Mouse (Mus musculus) left cerebral cortex, adult 6 months (tissue): ENCODE measurements around the gene Txnip. TPM values are rescaled to one million over a fixed set of nuclear protein-coding genes. Genes with fewer than 3 reads are reported as not detected.

Experiments used
- long read RNA-seq, 2 experiments: library from polyadenylated mRNA; unstranded; transcript quantifications; one replicate each; pipeline ENCODE4 v2.0.0; 2019 to 2020
- polyA plus RNA-seq: library from polyadenylated mRNA; unstranded; fragments of <200 nt; fragmentation: Nextera tagmentation; gene quantifications from 2 replicates; pipeline ENCODE4 v1.2.3, GENCODE M21; 2021

Gene Txnip
- 4.3 and 4.7 TPM in 2 replicates for polyA plus RNA-seq
- long read RNA-seq, experiment 1, transcript Txnip-201 (8 exons, 2,795 nt): major isoform, 6 of 16 reads
- long read RNA-seq, experiment 1, partial matches to known transcripts: 6 of 16 reads
- long read RNA-seq, experiment 1, other reads (novel, unspliced or antisense): 0 of 16 reads
- long read RNA-seq, experiment 2, partial matches to known transcripts: 2 of 4 reads
- long read RNA-seq, experiment 2, other reads (novel, unspliced or antisense): 2 of 4 reads

DNA sequence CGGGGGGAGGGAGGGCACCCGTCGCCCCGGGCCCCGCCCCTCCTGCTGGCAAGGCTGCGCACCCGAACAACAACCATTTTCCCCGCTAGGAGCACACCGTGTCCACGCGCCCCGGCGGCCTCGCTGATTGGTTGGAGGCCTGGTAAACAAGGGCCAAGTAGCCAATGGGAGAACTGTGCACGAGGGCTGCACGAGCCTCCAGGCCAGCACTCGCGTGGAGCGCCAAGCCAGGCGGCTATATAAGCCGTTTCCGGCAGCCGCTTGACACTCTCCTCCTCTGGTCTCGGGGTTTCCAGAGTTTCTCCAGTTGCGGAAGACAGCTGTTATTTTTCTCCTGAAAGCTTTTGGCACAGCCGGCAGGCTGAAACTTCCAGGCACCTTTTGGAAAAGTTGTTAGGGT, at the start of gene Txnip:
TSS of gene Txnip (plus strand) at position 264 of the 400 bp plus-strand sequence.

DNA sequence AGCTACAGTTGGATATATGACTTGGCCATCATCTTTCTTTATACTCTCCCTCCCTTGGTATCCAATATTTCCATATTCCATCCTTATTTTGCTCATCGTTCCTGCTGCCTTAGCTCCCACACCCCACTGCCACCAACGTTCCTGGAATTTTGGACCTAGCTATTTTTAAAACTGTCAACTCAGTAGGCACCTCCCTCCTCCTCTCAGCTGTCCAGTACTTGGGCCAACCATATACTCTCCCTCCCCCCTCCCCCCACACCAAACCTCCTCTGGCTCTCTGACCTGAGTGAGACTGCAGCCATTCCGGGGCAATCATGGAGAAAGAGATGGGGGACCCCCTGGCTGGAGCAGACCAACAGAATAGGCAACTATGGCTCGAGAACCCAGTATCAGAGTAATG, 32.8 kb upstream of the Txnip start, which contains the start of gene Hfe2:
TSS of gene Hfe2 (plus strand) at position 259 of the 400 bp plus-strand sequence.

DNA sequence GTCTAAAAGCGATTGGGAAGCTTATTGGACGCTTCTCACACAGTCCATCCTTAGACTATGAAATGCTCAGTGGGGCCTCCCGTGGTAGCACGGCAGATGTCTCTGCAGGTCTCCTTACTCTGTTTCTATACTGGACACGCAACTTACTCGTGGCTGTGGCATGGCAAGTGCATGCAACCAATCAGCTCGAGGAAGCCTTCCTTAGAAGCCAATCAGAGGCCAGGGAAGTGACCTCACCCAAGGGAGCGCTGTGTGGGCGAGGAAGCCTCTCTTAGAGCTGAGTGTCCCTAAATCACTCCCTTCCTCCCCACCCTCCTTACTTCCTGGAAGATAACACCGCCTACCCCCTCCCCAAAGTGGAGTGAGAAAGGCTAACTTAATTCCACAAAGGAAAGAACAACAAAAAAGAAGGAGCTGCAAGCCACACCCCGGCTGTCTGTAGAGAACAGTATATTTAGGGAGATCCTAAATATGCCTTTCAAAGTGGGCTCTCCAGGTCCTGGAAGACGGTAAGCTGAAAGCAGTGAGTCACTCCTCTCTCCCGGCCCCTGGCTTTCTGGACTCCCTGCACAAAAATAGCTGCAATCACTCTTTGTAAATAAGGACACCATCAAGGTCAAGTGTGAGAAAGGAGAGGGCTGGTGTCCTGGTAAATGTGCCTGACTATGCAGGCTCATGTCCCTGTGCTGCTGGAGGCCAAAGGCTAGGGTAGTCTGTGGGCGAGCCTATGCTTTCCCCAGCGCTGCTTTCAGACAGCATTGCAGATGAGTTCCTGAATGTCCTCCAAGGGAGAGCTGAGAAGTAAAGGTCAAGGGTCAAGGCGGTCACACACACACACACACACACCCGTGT, 19.2 kb downstream of the Txnip start, which contains the start of gene Gm16253:
TSS of gene Gm16253 (plus strand) at position 295 of the 852 bp plus-strand sequence.

GRCm38 (mm10) chr3:96593790-96594560, 36.2 kb downstream of the Txnip start, which contains the start of gene Polr3gl:
Gene Polr3gl (minus strand): TSS chr3:96594181.

DNA sequence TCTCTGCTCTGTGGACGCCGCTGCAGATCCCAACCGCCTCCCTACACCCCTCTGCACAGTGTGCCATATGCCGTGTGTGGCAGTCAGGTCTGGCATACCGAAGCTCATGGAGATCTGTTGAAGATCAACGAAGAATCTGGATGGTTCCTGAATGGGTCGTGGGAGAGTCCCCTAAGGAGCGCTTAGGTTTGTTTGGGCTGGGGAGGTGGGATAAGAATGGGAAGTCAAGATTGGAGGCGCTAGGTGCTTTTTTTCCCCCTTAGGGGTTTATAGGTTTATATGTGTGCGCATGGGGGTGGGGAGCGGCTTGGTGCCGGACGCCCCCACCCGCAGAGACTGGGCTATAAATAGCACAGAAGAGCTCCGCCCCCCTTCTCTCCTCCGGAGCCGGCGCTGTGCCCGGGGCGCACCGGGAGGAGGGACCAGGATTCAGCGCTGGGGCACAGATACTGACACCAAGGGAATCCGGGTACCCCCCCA, 38.5 kb downstream of the Txnip start, which contains the start of gene Ankrd34a:
TSS of gene Ankrd34a (plus strand) at position 409 of the 480 bp plus-strand sequence.

GRCm38 (mm10) chr3:96600639-96601250, 43.0 kb downstream of the Txnip start, which contains the start of gene Lix1l:
Gene Lix1l (plus strand): TSS chr3:96601149.

Other genes with a start within 250 kb of the Txnip start
- gene BC107364, start 105.7 kb upstream of the Txnip start, polyA plus RNA-seq: not detected in 2 replicates
- 0.94 and 1.7 TPM in 2 replicates for gene Hfe2, start 32.8 kb upstream of the Txnip start, polyA plus RNA-seq
- 0.40 and 0.42 TPM in 2 replicates for gene Gm16253, start 19.0 kb downstream of the Txnip start, polyA plus RNA-seq
- gene Polr3gl, start 36.2 kb downstream of the Txnip start, polyA plus RNA-seq: 17.1 and 20.0 TPM in 2 replicates
- gene Ankrd34a, start 38.7 kb downstream of the Txnip start, polyA plus RNA-seq: 28.3 and 55.7 TPM in 2 replicates
- gene Lix1l, start 43.2 kb downstream of the Txnip start, polyA plus RNA-seq: 1.2 TPM in 2 replicates
- 21.6 and 35.1 TPM in 2 replicates for gene Rbm8a, start 72.0 kb downstream of the Txnip start, polyA plus RNA-seq
- 86.5 and 102 TPM in 2 replicates for gene Pex11b, start 77.4 kb downstream of the Txnip start, polyA plus RNA-seq
- gene Gm42957, start 77.5 kb downstream of the Txnip start, polyA plus RNA-seq: not detected in 2 replicates
- 0.05 and 0.06 TPM in 2 replicates for gene Itga10, start 87.6 kb downstream of the Txnip start, polyA plus RNA-seq
- gene Ankrd35, start 112.2 kb downstream of the Txnip start, polyA plus RNA-seq: 6.1 and 6.7 TPM in 2 replicates
- gene Pias3, start 138.4 kb downstream of the Txnip start, polyA plus RNA-seq: 10.8 and 15.6 TPM in 2 replicates
- gene Nudt17, start 150.6 kb downstream of the Txnip start, polyA plus RNA-seq: 10.7 and 12.3 TPM in 2 replicates
- gene Polr3c, start 169.7 kb downstream of the Txnip start, polyA plus RNA-seq: 18.8 and 21.4 TPM in 2 replicates
- 31.0 and 64.8 TPM in 2 replicates for gene Rnf115, start 169.7 kb downstream of the Txnip start, polyA plus RNA-seq